Mouse (Mus musculus) neural tube, embryonic 12.5 days (tissue): Measurements from ENCODE around the gene Olfr739. TPM values are rescaled to one million over a fixed set of nuclear protein-coding genes. Genes with fewer than 3 reads are reported as not detected.

ENCODE experiments used
- ATAC-seq: fragments of 200-750 bp; cut with Nextera tagmentation; 2 replicates; pipeline ENCODE4 v1.8.0; 2017; ENCODE audit warnings: low read depth, mild to moderate bottlenecking, moderate TSS enrichment, moderate library complexity; ENCODE audit not compliant: low FRiP score
- H3K27ac ChIP-seq: fragments of 300-500 bp; sonication (generic); 2 replicates; pipeline ENCODE4 v1.5.1; 2016
- H3K27me3 ChIP-seq: fragments of 300-500 bp; sonication (generic); replicated peaks from 2 replicates; pipeline ENCODE4 v1.6.1; 2016; ENCODE audit warnings: mild to moderate bottlenecking
- H3K36me3 ChIP-seq: fragments of 300-500 bp; sonication (generic); 2 replicates; pipeline ENCODE4 v1.6.1; 2016; ENCODE audit warnings: mild to moderate bottlenecking
- H3K4me1 ChIP-seq: fragments of 300-500 bp; sonication (generic); 2 replicates; pipeline ENCODE4 v1.6.1; 2016
- H3K4me2 ChIP-seq: fragments of 300-500 bp; sonication (generic); replicated peaks from 2 replicates; pipeline ENCODE4 v1.6.1; 2016; ENCODE audit warnings: mild to moderate bottlenecking
- H3K4me3 ChIP-seq: fragments of 300-500 bp; sonication (generic); 2 replicates; pipeline ENCODE4 v1.5.1; 2016
- H3K9ac ChIP-seq: fragments of 300-500 bp; sonication (generic); 2 replicates; pipeline ENCODE4 v1.6.1; 2016; ENCODE audit warnings: mild to moderate bottlenecking
- H3K9me3 ChIP-seq: fragments of 300-500 bp; sonication (generic); 2 replicates; pipeline ENCODE4 v1.6.1; 2016; ENCODE audit warnings: mild to moderate bottlenecking
- WGBS: fragments of 180-500 bp; shearing (Covaris S2); methylation state at CpG from one replicate; pipeline ENCODE4 v1.1.7; 2016; 5-methylcytosine and 5-hydroxymethylcytosine counted together
- polyA plus RNA-seq: library from polyadenylated mRNA; unstranded; fragments of >200 nt; fragmentation: Nextera tagmentation; extraction: Ambion mirVana; gene quantifications from 2 replicates; pipeline ENCODE4 v1.2.1, GENCODE M21; 2016

Olfr739 gene
- not detected in 2 replicates for polyA plus RNA-seq

DNA sequence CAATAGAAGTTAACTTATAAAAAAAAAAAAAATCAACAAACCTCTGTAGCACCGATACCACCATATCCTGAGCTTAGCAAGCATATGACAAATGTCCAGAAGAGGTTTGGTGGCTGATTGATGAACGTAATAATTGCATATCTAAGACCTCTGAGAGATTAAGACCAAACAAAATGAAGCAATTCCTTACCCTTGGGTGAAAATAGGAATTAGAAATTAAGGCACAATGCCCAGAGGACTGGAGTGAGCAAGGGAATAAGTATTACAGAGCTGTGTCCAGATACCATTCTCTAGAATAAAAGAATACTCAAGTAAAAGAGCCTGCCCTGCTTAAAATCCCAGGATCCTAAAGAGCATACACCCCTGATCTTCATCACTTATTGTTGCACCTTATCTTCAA lies at the start of gene Olfr739:
TSS of gene Olfr739 (plus strand) at position 301 of the 400 bp plus-strand sequence.
- H3K36me3 ChIP-seq, result no peaks in the 10 kb centered on the region
- H3K4me1 ChIP-seq, result no peaks in the 10 kb centered on the region
- 72% methylated on average over 2 of the region's 2 CpGs for WGBS
- H3K27ac ChIP-seq, result no peak within 1 kb of the TSS
- no peak within 1 kb of the TSS for H3K9ac ChIP-seq
- no peaks in the 10 kb centered on the region for H3K27me3 ChIP-seq
- no peaks in the 10 kb centered on the region for H3K9me3 ChIP-seq
- no peak within 1 kb of the TSS for H3K4me3 ChIP-seq
- ATAC-seq, result no peak
- no peak within 1 kb of the TSS for H3K4me2 ChIP-seq

DNA sequence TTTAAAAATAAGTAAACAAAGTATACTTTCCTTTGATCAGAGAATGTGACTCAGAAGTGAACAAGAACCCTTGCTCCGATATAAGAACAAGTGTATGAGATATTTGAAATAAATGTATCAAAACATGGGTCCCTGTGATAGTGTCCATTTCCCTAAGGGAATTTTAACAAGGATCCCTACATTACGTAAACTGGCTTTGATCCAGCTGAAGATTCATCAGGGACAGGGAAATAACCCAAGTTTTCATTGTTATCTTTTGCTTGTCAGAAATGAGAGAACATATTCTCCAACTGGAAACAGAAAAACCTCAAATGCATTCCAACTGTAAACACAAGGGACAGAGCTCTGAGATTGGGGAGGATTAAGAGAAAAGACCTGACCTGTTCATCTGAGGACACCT lies 37.6 kb upstream of the Olfr739 start, which contains the start of gene Olfr736:
TSS of gene Olfr736 (plus strand) at position 301 of the 400 bp plus-strand sequence.
- H3K36me3 ChIP-seq, result no peaks in the 10 kb centered on the region
- ATAC-seq, result no peak
- 96% methylated on average over 2 of the region's 2 CpGs for WGBS
- no peak within 1 kb of the TSS for H3K9ac ChIP-seq
- no peaks in the 10 kb centered on the region for H3K27me3 ChIP-seq
- no peak within 1 kb of the TSS for H3K4me3 ChIP-seq
- H3K4me1 ChIP-seq, result no peaks in the 10 kb centered on the region
- H3K9me3 ChIP-seq, result 0 out of 2 replicates have a peak, but pooled peaks cover 1% of the 10 kb centered on the region
- H3K4me2 ChIP-seq, result no peak within 1 kb of the TSS
- H3K27ac ChIP-seq, result no peak within 1 kb of the TSS

DNA sequence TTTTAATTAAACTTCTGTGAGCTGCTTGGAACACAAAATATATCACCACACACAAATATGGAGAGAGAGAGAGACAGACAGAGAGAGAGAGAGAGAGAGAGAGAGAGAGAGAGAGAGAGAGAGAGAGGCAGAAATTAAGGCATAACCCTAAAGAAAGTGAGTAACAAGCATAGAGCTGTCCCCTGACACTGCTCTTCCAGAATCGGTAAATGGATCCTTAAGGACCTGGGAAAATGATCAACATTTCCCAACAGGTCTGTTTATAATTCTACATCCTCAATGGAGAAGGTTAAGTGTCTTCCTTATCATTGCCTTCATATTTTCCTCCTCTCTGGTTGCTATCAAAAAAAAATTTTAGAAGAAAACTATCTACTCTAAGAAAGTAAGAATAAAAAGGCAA lies 11.2 kb upstream of the Olfr739 start, which contains the start of gene Olfr738:
TSS of gene Olfr738 (plus strand) at position 301 of the 400 bp plus-strand sequence.
- Histone ChIP-seq H3K4me2 (no peak within 1 kb of the TSS), H3K27ac (no peak within 1 kb of the TSS), H3K4me3 (no peak within 1 kb of the TSS), H3K9ac (no peak within 1 kb of the TSS), H3K4me1 (no peaks in the 10 kb centered on the region), H3K36me3 (no peaks in the 10 kb centered on the region), H3K9me3 (no peaks in the 10 kb centered on the region), H3K27me3 (no peaks in the 10 kb centered on the region)
- 88% methylated on average over 1 of the region's 1 CpGs for WGBS
- no peak for ATAC-seq

DNA sequence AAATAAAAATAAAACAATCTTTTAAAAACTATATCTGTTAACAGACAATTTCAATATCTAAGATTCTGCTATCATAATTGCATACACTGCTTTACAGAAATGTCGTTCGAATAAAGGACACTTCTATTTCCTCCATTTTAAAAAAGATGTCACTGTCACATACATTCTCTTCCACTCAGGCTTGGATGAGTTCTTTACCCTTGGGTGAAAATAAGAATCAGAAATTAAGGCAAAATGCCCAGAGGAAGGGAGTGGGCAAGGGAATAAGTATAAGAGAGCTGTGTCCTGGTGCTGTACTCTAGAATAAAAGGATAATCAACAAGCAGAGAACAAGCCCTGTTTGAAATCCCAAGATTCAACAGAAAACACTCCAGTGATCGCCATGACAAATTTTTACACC lies 26.8 kb downstream of the Olfr739 start, which contains the start of gene Olfr740:
TSS of gene Olfr740 (plus strand) at position 301 of the 400 bp plus-strand sequence.
- Histone ChIP-seq H3K9ac (no peak within 1 kb of the TSS), H3K9me3 (no peaks in the 10 kb centered on the region), H3K4me3 (no peak within 1 kb of the TSS), H3K27me3 (no peaks in the 10 kb centered on the region), H3K4me2 (no peak within 1 kb of the TSS), H3K36me3 (no peaks in the 10 kb centered on the region), H3K27ac (no peak within 1 kb of the TSS), H3K4me1 (no peaks in the 10 kb centered on the region)
- no peak for ATAC-seq
- 83% methylated on average over 3 of the region's 3 CpGs for WGBS

DNA sequence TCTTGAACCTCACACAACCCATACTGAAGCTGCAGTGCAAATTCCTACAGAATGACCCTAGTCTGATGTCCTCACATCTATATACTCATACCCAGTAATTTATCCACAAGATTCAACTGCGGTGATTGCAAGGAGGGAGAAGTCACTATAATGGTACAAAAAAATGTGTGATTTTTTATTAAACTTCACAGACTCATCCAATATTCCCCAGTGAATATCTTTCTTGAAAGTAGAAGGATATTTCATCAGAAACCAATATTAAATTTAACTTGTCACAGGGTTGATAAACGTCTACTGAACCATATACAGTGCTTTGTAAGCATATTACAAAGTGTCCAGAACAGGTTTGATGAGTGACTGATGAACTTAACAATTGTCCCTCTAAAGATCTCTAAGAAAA lies 54.0 kb downstream of the Olfr739 start, which contains the start of gene Olfr741:
TSS of gene Olfr741 (plus strand) at position 301 of the 400 bp plus-strand sequence.
- Histone ChIP-seq H3K4me1 (no peaks in the 10 kb centered on the region), H3K4me3 (no peak within 1 kb of the TSS), H3K9me3 (no peaks in the 10 kb centered on the region), H3K27me3 (no peaks in the 10 kb centered on the region), H3K36me3 (no peaks in the 10 kb centered on the region), H3K27ac (no peak within 1 kb of the TSS), H3K4me2 (no peak within 1 kb of the TSS), H3K9ac (no peak within 1 kb of the TSS)
- 77% methylated on average over 2 of the region's 2 CpGs for WGBS
- no peak for ATAC-seq

Other genes with a start within 250 kb of the Olfr739 start
- not detected in 2 replicates for gene Olfr730, start 230.4 kb upstream of the Olfr739 start, polyA plus RNA-seq
- not detected in 2 replicates for gene Olfr731, start 176.8 kb upstream of the Olfr739 start, polyA plus RNA-seq
- gene Olfr732, start 134.4 kb upstream of the Olfr739 start, polyA plus RNA-seq, result not detected in 2 replicates
- not detected in 2 replicates for gene Olfr733, start 117.1 kb upstream of the Olfr739 start, polyA plus RNA-seq
- not detected in 2 replicates for gene Olfr734, start 91.9 kb upstream of the Olfr739 start, polyA plus RNA-seq
- gene Olfr735, start 69.8 kb upstream of the Olfr739 start, polyA plus RNA-seq, result not detected in 2 replicates
- gene Tlr11, start 60.7 kb upstream of the Olfr739 start, polyA plus RNA-seq, result not detected in 2 replicates
- gene Olfr736, start 37.5 kb upstream of the Olfr739 start, polyA plus RNA-seq, result not detected in 2 replicates
- gene Olfr738, start 11.1 kb upstream of the Olfr739 start, polyA plus RNA-seq, result not detected in 2 replicates
- gene Olfr740, start 26.9 kb downstream of the Olfr739 start, polyA plus RNA-seq, result not detected in 2 replicates
- gene Olfr741, start 54.1 kb downstream of the Olfr739 start, polyA plus RNA-seq, result not detected in 2 replicates
- not detected in 2 replicates for gene Olfr742, start 85.0 kb downstream of the Olfr739 start, polyA plus RNA-seq
- gene Olfr743, start 103.2 kb downstream of the Olfr739 start, polyA plus RNA-seq, result not detected in 2 replicates
- not detected in 2 replicates for gene Olfr744, start 196.3 kb downstream of the Olfr739 start, polyA plus RNA-seq
- not detected in 2 replicates for gene Olfr745, start 220.8 kb downstream of the Olfr739 start, polyA plus RNA-seq
- not detected in 2 replicates for gene Olfr746, start 228.5 kb downstream of the Olfr739 start, polyA plus RNA-seq